9 mouse cellular contexts compared by ENCODE assay signal in genomic region chr10:30419391-30420043, GRCm38 (mm10).
DNase-seq lines count a peak whose midpoint lies in the region; ATAC-seq and TF ChIP-seq lines count a peak whose summit lies in the region.
"Had no signal": no experiment of that assay in that cellular context is flagged by ENCODE, and none has a peak within 500 bp of the region (broad histone marks: within the 10 kb centered on the region; RNA-seq: fewer than 3 reads in every experiment).

No protein-coding gene starts in this region.

- H3K4me3 ChIP-seq in heart, embryonic 11.5 days (ENCODE audit: low read depth, low read length), result no peak overlapping the region
- H3K4me3 ChIP-seq in CH12.LX (replicated peaks in 1 of 3; ENCODE audit: low read depth in 2 of 3, low read length in 2 of 3, poor library complexity in 1 of 3), result no peak overlapping the region
- H3K4me3 ChIP-seq: heart, embryonic 15.5 days had no signal

- H3K79me2 ChIP-seq in CH12.LX (replicated peaks; ENCODE audit: control insufficient read depth, extremely low read depth, insufficient read depth, poor library complexity, severe bottlenecking), result no peaks in the 10 kb centered on the region

- in situ Hi-C loops in CH12.LX (cut with MboI; ENCODE audit: low pct_ligation_motif_present, low pct_unique_long_range_greater_than_20kb, low sequenced_read_pairs), result no loop called here

- peaks cover 4% of the 10 kb centered on the region; the same call in 1 of the 2 replicates for H3K4me1 ChIP-seq in heart, embryonic 11.5 days (ENCODE audit: control insufficient read depth, insufficient read depth, low read length)
- H3K4me1 ChIP-seq in CH12.LX (ENCODE audit: control insufficient read depth in 1 of 2, insufficient read depth in 2 of 2), result no peaks in the 10 kb centered on the region
- H3K4me1 ChIP-seq: heart, embryonic 15.5 days had no signal

- peak; percentile 12 for DNase-seq in heart, postnatal 4 days
- peak; percentile 4 for DNase-seq in CH12.LX (ENCODE audit: extremely low read depth)
- peak; percentile 25 for DNase-seq in embryo, embryonic 10 days (ENCODE audit: low spot score)
- peak; percentile 36 for DNase-seq in layer of hippocampus, adult 9-10 months (ENCODE audit: low spot score)
- DNase-seq in urinary bladder, postnatal 10 days (ENCODE audit: low spot score), result no peak
- DNase-seq in urinary bladder, postnatal 25 days (ENCODE audit: low spot score), result no peak

- H3K4me2 ChIP-seq in heart, embryonic 11.5 days, result no peak overlapping the region
- no peak overlapping the region for H3K4me2 ChIP-seq in CH12.LX (ENCODE audit: insufficient read depth, low read depth, poor library complexity, severe bottlenecking)
- H3K4me2 ChIP-seq: heart, embryonic 15.5 days had no signal

- H3K9me3 ChIP-seq in heart, embryonic 11.5 days (replicated peaks; ENCODE audit: control insufficient read depth, low read length), result no peaks in the 10 kb centered on the region
- no peaks in the 10 kb centered on the region for H3K9me3 ChIP-seq in CH12.LX (replicated peaks; ENCODE audit: low read length)
- H3K9me3 ChIP-seq: heart, embryonic 15.5 days had no signal

- dilution Hi-C loops in CH12.LX (cut with MboI; ENCODE audit: extremely low pct_ligation_motif_present, extremely low pct_unique_long_range_greater_than_20kb, low sequenced_read_pairs), result no loop called here

- no peak for ATAC-seq in heart, embryonic 11.5 days (replicated peaks; ENCODE audit: insufficient number of reproducible peaks, low FRiP score, low TSS enrichment)
- no peak for ATAC-seq in megakaryocyte progenitor cell, adult 5-6 weeks (replicated peaks; ENCODE audit: poor library complexity)

- 29% methylated on average over 6 of the region's 6 CpGs for WGBS in heart, embryonic 11.5 days (ENCODE audit: insufficient replicate concordance)

- H3K27me3 ChIP-seq in heart, embryonic 11.5 days (ENCODE audit: control insufficient read depth, insufficient read depth, low read length), result peaks cover 22% of the 10 kb centered on the region
- H3K27me3 ChIP-seq in CH12.LX (replicated peaks), result no peaks in the 10 kb centered on the region

- TF ChIP-seq POLR2A in CH12.LX (IDR thresholded peaks at IDR 0.05; ENCODE audit: low read depth, low read length), result no peak

- TF ChIP-seq RAD21 in CH12.LX (IDR thresholded peaks at IDR 0.05; ENCODE audit: low read depth, low read length), result peak; percentile 65

- H3K9ac ChIP-seq in heart, embryonic 11.5 days (ENCODE audit: low read depth, low read length), result no peak overlapping the region
- H3K9ac ChIP-seq in CH12.LX (ENCODE audit: insufficient read depth, low read depth), result no peak overlapping the region
- H3K9ac ChIP-seq: heart, embryonic 15.5 days had no signal

- no peak for TF ChIP-seq EP300 in CH12.LX (IDR thresholded peaks at IDR 0.05; ENCODE audit: low read length)

- peak in 1 of 2 experiments; percentile 53; a peak in 2 of 4 replicates for TF ChIP-seq CTCF in CH12.LX (conservative IDR thresholded peaks at IDR 0.05 in 1 of 2, IDR thresholded peaks at IDR 0.05 in 1 of 2; ENCODE audit: low read depth in 2 of 2, low read length in 2 of 2)

- H3K27ac ChIP-seq in heart, embryonic 11.5 days (ENCODE audit: low read depth, low read length), result no peak overlapping the region
- no peak overlapping the region for H3K27ac ChIP-seq in CH12.LX (ENCODE audit: insufficient read depth, low read depth)
- H3K27ac ChIP-seq: heart, embryonic 15.5 days had no signal

- no peaks in the 10 kb centered on the region for H3K36me3 ChIP-seq in heart, embryonic 11.5 days (ENCODE audit: control insufficient read depth, insufficient read depth, low read length)
- H3K36me3 ChIP-seq in CH12.LX (replicated peaks in 1 of 2; ENCODE audit: control insufficient read depth in 1 of 2, insufficient read depth in 1 of 2, low read length in 1 of 2), result no peaks in the 10 kb centered on the region
- H3K36me3 ChIP-seq: heart, embryonic 15.5 days had no signal

TF ChIP-seq in CH12.LX, 34 proteins besides CTCF, POLR2A, EP300 and RAD21:
- TF ChIP-seq ZMIZ1 (IDR thresholded peaks at IDR 0.05; ENCODE audit: low read depth, low read length) (no peak), MAFK (IDR thresholded peaks at IDR 0.05; ENCODE audit: insufficient replicate concordance, low read length) (no peak), SMC3 (IDR thresholded peaks at IDR 0.05; ENCODE audit: low read depth, low read length) (peak; percentile 34)

Comparison
In these comparisons a context has a peak if more than half of its experiments do, and no peak if none do; other contexts are left out.
1. DNase-seq: peak in heart, postnatal 4 days (single experiment), CH12.LX (single experiment), embryo, embryonic 10 days (single experiment) and layer of hippocampus, adult 9-10 months (single experiment); none in urinary bladder, postnatal 10 days (single experiment) and urinary bladder, postnatal 25 days (single experiment).